Mouse (Mus musculus): ENCODE data around the gene Dlg2. TPM values are rescaled to one million over a fixed set of nuclear protein-coding genes. Genes with fewer than 3 reads are reported as not detected.

The Dlg2 gene
- total RNA-seq, 2 experiments from 2014 or later = 319 to 325 TPM

DNA sequence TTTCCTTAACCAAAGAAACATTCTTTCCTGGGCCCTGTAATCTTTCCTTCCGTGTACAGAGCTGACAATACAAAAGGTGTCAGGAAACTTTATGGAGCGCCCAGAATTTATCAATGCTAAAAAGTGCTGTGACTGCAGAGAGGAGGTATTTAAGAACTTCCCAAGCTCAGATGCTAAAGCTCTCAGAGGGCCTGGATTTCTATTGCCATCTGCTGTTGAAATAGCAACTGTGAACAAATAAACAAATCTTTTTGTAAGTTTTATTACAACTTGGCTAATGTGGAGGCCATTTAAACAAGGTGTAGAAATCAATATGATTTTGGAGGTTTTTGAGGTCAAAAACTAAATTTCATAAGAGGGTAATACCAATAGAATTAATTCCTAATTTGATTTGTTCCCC lies 1570.8 kb downstream of the Dlg2 start:
- no peak for DNase-seq (ENCODE audit: low spot score in 2 of 2)
- intact Hi-C loops (cut with DNase I) = no loop called here

DNA sequence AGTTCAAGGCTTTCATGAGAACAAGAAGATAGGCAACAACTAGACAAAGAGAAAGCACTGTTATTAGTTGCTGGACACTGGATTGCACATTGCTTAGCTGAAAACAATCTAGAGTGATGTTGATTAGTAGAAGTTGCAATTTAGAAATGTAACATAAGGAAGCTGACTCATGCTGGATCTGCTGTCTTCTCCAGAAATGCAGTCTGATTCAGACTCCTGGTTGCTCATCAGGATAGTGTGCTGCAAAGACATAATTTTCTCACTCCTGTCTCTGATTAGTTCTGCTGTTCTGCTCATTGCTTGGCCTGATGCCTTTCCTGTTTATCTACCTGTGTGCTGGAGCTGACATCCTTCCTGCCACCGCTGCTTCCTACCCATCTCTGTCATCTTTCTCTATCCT lies 1572.4 kb downstream of the Dlg2 start:
- peak in 1 of 2 experiments; percentile 72 for DNase-seq (ENCODE audit: low spot score in 2 of 2)
- intact Hi-C loops (cut with DNase I) = no loop called here

DNA sequence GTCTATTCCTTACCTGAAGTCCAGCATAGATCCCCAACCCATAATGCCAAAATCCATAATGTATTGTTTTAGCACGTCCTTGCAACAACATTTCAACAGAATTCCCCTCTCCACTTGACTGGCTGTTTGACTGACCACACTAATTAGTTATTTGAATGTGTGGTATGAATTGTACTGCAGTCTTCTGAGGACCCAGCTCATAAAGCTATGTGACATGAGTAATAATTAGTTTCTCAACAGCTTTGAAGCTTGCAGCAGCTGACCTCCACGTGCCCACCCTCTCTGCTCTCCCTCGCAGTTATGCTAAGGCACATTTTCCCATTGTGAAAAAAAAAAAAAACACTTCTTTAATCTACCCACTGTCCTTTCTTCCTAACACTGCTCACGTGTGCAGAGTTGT lies 1590.4 kb downstream of the Dlg2 start:
- no peak for DNase-seq (ENCODE audit: low spot score in 2 of 2)
- intact Hi-C loops (cut with DNase I) = no loop called here

DNA sequence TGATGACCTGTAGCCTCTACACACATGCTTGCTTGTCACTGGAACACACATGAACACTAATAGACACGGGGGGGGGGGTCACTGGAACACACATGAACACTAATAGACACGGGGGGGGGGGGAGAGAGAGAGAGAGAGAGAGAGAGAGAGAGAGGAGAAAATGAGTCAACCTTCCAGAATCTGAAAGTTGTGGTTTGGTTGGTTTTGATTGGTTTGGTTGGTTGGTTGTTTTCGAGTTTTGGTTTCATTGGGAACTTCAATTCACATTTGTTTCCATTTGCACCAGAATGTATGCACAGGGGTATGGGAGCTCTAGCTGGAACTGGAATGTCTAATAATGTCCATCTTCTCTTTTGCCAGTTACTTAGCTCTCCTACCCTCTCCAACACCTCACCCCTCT lies 1611.0 kb downstream of the Dlg2 start:
- no peak for DNase-seq (ENCODE audit: low spot score in 2 of 2)
- intact Hi-C loops (cut with DNase I) = no loop called here

DNA sequence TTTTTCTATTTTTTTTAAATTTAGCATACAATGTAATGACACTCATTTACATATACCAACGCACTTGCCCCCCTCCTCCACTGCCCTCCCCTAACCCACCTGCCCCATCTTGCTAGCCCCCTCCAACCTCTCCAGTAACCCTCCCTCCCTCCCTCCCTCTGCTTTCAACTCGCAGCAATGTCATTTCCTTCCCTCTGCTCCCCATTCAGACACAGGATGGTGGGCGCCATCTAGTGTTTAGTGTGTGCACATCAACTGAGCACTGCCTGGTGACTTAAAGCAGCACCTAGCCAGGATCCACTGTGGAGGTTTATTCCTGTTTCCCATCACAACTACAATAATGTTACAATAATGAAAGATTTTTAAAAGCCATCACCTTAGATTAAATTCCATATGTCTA lies 1617.4 kb downstream of the Dlg2 start:
- peak; percentile 68 to 80 for DNase-seq (ENCODE audit: low spot score in 2 of 2)
- intact Hi-C loops (cut with DNase I) = loop anchor here (5.0 kb wide), 1 partner anchor 637 kb away; no protein-coding TSS in a partner anchor

DNA sequence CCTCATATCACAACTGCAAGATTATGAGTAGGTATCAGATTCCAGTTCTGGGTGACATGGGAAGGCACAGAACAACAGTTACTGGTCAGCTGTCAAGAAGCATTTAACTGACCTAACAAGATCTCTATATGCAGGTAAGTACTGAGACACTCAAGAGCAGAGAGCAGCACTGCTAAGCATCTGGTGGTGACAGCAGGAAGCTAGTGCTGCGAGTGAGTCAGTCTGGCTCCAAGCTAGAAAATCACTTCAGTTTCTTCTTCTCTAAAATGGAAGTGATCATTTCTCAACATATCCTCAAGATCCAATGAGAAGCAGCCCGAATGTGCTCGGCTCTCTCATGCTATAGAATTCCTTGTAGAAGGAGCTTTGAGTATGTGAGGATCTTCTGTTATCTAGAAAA lies 1618.7 kb downstream of the Dlg2 start:
- intact Hi-C loops (cut with DNase I) = no loop called here
- peak in 1 of 2 experiments; percentile 63 for DNase-seq (ENCODE audit: low spot score in 2 of 2)

DNA sequence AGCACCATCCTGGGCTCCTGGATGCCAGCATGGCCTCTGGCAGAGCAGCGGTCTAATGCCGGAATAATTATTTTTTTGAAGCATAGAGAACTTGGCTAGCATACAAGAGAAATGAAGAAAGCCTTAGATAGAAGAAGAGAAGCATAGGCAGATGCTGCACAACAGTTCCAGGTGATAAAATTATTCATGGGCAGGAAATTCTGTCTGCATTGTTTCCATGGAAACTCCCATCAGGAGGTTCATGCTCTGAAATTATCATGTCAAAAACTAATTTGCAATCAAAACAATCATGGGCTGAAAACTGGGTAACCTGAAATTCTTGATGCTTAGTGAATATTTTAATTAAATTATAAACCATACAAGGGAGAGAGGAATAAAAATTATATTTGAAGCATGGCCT lies 1624.4 kb downstream of the Dlg2 start:
- DNase-seq (ENCODE audit: low spot score in 2 of 2) = no peak
- intact Hi-C loops (cut with DNase I) = loop anchor here (5.0 kb wide), 1 partner anchor 766 kb away; no protein-coding TSS in a partner anchor

DNA sequence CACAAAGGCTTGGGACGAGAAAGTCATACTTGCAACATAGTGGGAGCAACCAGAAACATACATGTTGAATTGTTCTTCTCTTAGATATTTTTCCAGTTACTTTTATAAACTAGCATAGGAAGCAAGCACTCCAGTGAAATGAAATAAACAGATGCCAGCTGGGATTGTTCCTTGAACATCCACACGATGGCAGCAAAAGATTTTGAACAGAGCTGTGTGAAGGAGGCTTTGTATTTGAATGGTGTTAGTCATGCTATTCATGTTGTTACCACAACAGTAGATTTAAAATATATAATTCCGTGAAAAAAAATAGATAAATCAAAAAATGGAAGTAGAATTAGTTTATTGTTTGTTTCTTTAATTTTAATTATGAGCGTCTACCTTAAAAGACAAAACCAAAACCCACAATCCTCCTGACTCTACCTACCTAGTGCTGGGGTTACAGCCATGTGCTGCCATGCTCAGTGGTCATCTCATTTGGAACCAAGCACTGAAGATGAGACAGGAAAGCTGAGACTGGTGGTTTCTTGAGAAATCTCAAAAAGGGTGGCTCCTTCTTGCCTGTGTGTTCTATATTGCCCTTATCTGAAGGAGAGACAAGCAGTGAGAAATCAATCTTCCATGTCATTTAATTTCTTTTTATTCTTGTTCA lies 1626.5 kb downstream of the Dlg2 start:
- intact Hi-C loops (cut with DNase I) = loop anchor here (1.0 to 5.0 kb wide), 2 partner anchors 448 to 764 kb away; no protein-coding TSS in a partner anchor
- DNase-seq (ENCODE audit: low spot score in 2 of 2) = peak; percentile 65 to 84

DNA sequence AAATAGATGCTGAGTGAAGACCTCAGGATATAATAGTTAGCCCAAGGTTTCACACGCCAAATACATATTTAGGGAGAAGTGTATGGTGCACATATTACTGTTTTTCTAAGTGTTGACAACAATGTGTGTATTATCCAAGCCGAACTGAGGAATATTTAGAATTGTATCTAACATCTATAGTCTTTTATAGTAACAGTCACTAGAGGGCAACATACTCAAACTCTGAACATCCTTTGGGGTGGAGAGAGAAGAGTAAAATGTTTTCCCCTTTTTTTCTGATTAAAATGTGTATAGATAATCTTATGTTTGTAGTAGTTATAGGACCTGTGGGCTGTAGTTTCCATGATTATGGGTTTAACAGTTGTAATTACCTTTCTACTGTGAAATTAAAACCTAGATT lies 1629.0 kb downstream of the Dlg2 start:
- DNase-seq (ENCODE audit: low spot score in 2 of 2) = no peak
- intact Hi-C loops (cut with DNase I) = loop anchor here (5.0 kb wide), 1 partner anchor 217 kb away; no protein-coding TSS in a partner anchor

DNA sequence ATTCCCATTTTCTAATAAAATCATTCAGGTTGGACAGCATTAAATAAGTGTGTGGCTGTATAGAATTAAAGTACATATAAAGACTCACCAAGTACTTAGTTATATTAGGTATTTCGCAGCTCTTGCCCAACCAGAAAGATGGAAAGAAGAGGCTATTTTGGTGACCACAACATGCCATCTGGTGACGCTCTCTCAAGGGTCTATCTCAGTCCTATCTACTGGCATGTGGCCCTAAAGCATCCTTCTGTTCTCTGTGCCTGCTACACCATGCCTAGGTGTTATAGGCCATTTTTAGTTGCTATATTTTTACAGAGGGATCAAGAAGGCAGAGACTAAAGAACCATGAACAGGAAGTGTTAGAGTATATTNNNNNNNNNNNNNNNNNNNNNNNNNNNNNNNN lies 1629.5 kb downstream of the Dlg2 start:
- intact Hi-C loops (cut with DNase I) = loop anchor here (5.0 kb wide), 1 partner anchor 216 kb away; no protein-coding TSS in a partner anchor
- DNase-seq (ENCODE audit: low spot score in 2 of 2) = no peak

DNA sequence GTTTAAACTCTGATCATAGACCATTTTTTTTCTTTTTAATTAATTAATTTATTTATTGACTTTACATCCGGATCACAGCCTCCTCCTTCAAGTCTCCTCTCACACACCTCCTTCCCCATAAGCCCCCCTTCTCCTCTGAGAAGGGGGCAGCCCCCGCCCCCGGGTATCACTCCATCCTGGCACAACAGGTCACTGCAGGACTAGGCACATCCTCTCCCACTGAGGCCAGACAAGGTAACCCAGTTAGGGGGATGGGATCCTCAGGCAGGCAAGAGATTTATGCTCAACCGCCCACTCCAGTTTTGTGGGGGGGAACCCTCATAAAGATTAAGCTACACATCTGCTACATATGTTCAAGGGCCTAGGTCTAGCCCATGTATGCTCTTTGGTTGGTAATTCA lies 1636.6 kb downstream of the Dlg2 start:
- intact Hi-C loops (cut with DNase I) = no loop called here
- DNase-seq (ENCODE audit: low spot score in 2 of 2) = no peak

DNA sequence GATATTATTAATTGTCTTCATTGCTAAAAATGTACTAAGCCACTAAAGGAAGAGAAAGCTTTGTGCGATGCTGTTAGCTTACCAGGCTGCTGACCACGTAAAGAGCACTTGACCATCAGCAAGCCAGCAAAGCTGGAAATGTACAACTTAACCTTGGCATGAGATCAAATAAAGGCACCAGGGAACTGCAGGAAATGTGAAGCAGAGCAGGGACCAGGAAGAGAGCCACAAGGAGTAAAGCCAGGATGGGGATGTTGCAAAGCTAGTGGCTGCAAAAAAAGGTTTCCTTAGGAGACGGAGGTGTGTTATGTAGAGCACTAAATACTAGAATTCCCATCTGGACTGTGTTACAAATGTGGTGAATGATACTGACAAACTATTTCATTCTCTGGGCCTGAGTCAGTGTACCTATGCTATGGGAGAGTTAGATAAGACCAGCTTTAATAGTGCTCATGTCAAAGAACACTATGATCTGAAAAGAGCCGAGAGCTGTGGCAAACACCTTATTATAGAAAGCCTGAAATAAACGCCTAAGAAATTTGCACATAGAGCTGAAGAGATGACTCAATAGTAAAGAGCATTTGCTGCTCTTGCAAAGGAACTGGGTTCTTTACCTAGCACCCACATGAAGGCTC lies 1638.9 kb downstream of the Dlg2 start:
- intact Hi-C loops (cut with DNase I) = no loop called here
- peak in 1 of 2 experiments; percentile 68 for DNase-seq (ENCODE audit: low spot score in 2 of 2)

DNA sequence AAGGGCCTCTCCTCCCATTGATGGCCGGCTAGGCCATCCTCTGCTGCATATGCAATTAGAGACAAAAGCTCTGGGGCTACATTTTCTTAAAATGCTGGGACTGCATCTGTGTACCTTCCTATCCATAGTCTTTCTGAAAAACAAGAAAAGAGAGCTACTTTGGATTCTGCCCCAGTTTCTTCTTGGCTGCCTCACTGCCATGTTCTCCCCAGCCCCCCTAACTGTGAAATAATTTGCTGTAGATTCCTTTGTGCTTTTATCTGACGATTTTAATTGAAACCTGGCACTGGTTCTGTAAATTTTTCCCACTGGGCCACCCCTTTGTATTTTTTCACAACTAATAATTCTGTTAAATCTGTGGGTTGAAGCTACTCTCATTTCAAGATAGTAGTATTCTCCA lies 1646.8 kb downstream of the Dlg2 start:
- intact Hi-C loops (cut with DNase I) = loop anchor here (10.0 kb wide), 1 partner anchor 92 kb away; no protein-coding TSS in a partner anchor
- DNase-seq (ENCODE audit: low spot score in 2 of 2) = peak in 1 of 2 experiments; percentile 37

DNA sequence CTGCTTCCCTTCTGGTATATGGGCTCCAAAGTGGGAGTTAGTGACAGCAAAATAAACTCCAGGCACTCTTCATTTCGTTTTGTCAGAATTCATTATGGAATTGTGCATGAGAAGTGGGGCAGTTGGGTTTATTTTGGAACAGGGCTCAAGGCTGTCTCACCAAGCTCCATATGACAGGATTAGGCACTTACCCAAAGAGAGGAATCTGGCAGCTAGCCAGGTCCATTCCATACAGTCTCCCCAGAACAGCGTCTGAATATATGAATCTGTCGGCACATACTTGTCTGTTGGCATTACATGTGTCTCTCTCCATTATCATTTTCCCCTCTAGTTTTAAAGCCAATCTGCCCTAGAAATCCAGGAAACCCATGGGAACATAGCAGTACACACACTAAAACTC lies 1649.4 kb downstream of the Dlg2 start:
- intact Hi-C loops (cut with DNase I) = loop anchor here (10.0 kb wide), 1 partner anchor 89 kb away; no protein-coding TSS in a partner anchor

DNA sequence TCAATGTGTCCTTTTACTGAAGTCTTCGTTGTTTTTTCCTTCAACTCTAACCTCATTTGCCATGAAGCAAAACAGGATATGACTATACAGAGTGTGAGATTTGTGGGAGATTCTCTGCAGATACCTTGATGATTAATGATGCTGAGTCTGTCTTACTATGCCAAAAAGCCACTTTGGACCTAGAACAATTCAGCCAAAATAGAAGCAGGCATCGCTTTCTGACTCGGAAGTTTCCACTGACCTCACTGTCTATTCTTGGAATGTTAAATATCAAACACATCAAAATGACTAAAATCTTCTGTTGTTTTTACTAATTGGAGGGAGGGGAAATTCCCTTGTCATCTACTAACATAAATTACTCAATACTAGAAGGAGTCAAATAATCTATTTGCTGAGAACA lies 1657.8 kb downstream of the Dlg2 start:
- intact Hi-C loops (cut with DNase I) = no loop called here

More for the DNA sequence above, 1649.4 kb downstream of the Dlg2 start:
- DNase-seq (ENCODE audit: low spot score in 2 of 2) = peak; percentile 48 to 88

DNA sequence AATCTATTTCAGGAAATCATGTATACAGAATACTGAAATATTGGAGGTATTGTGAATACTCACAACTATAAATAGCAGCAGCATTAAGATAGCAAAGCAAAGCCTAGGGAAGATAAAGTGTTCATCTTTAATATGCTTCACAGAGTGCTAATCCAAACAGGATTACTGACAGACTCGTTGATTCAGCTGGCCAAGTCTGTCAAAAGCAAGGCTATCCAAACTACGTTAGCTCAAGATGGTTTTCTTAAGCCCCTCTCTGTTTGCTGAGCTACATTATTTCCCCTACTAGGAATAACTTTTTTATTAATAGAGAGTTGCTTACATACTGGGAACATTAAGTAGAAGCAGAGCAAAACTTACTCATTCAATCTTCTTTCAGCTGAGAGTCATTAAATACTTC lies 1659.2 kb downstream of the Dlg2 start:
- intact Hi-C loops (cut with DNase I) = no loop called here
- no peak for DNase-seq (ENCODE audit: low spot score in 2 of 2)

More for the DNA sequence above, 1657.8 kb downstream of the Dlg2 start:
- DNase-seq (ENCODE audit: low spot score in 2 of 2) = no peak

DNA sequence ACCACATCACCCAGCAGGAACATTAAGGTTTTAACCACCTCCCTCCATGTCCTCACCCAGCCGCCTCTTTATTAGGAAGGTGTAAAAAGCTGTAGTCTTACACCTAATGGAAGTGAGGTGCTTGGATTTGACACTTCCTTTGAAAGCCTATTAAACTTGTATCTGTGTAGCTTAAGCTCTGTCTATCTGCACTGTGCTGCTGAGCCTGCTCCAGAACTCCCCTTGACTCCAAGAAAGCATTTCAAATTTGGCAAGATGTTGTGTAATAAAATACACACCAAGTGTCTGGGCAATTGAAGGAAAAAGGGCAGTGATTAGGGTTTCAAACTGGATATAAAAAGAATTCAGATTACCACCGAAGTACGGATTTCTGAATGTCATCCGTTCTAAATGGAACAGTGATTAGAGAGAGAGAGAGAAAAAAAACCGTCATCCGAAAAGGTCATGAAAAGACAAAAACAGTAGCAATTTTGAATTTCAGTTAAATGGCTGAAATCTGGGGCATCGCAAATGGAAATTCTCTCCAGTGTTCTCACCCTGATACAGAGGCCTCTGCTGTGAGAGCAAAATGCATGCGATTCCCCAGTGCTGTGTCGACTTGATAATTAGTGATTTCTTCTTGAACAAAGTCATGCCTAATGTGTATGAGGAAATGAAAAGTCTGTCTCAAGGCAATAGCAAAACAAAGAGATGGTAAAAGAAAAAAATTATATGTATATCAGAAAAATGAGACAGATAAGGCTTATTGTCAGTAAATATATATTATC lies 1663.8 kb downstream of the Dlg2 start:
- no peak for DNase-seq (ENCODE audit: low spot score in 2 of 2)
- intact Hi-C loops (cut with DNase I) = no loop called here

DNA sequence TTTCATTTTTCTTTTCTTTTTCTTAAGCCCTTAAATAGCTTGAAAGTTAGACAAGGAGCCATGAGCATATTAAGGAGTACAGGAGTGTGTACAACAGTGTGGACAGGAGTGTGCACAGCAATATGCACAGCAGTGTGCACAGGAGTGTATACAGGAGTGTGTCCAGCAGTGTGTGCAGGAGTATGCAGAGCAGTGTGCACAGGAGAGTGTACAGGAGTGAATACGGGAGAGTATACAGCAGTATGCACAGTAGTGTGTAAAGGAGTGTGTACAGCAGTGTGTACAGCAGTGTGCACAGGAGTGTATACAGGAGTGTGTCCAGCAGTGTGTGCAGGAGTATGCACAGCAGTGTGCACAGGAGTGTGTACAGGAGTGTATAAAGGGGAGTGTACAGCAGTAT lies 1671.0 kb downstream of the Dlg2 start:
- intact Hi-C loops (cut with DNase I) = no loop called here
- no peak for DNase-seq (ENCODE audit: low spot score in 2 of 2)

DNA sequence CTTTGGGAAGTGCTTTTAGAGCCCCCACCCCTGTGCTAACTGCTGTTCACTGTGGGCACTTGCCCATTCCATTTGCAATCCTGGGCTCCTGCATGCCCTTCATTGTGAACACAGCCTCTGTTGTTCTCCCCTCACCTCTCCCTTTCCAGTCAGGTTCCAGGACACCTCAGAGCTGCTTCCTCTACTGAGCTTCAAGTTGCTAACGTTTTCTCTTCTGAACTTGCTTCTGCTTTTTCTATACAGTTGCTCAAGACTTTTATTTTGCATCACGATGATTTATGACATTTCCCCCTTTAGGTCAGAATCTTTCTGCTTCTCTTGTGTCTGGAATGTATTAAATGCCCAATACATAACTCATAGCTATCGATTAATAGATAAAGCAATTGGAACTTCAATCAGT lies 1674.3 kb downstream of the Dlg2 start:
- DNase-seq (ENCODE audit: low spot score in 2 of 2) = no peak
- intact Hi-C loops (cut with DNase I) = no loop called here

DNA sequence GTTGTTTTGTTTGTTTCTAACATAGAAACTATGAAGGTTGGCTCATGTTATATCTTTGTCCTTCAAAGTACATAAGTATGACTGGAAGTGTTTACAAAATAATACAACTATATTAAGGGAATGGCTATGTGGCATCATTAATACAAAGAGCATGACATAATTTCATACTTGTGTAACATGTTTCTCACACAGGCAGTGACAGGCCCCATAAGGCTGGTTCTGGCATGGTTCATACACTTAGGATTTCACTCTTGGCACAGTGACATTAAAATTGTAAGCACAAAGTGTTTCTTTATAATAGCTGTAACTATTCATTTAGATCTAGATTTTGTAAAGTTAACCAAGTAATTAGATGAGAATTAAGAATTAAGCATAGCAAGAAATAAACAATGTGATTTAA lies 1678.1 kb downstream of the Dlg2 start:
- no peak for DNase-seq (ENCODE audit: low spot score in 2 of 2)
- intact Hi-C loops (cut with DNase I) = no loop called here

Data from left cerebral cortex, postnatal 25 days (tissue).